Mouse (Mus musculus): ENCODE measurements around the gene Snx18. TPM values are rescaled to one million over a fixed set of nuclear protein-coding genes. Genes with fewer than 3 reads are reported as not detected.

Gene Snx18
- polyA plus RNA-seq, 1 experiment from 2014 or later: 44.6 TPM

DNA sequence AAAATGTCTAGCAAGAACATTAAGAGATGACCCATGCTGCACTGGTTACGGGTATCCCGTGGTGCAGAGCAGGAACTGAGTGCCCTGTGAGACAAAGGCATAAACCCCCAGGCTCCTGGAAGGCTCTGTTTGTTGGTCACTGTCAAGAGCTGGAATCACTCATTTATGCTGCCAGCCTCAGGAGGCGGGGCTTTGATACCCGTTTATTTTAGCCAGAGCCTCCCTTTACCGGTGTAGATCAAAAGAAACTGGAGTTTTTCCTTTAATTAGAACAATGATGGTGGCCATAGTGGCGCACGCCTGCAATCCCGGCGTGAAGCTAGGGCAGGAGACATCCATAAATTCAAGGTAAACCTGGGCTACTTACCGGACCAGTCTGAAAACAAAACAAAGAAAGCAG, 12.7 kb downstream of the Snx18 start:
- H3K27ac ChIP-seq: no peak overlapping the region
- WGBS: 91% methylated on average over 10 of the region's 10 CpGs
- no peaks in the 10 kb centered on the region for H3K27me3 ChIP-seq
- no peaks in the 10 kb centered on the region for H3K9me3 ChIP-seq
- no peak overlapping the region for H3K4me3 ChIP-seq
- no peak overlapping the region for H3K4me2 ChIP-seq (replicated peaks)
- peaks cover 27% of the 10 kb centered on the region; the same call in 1 of the 2 replicates for H3K4me1 ChIP-seq
- no peak overlapping the region for H3K9ac ChIP-seq
- H3K36me3 ChIP-seq: 0 out of 2 replicates have a peak, but pooled peaks cover 5% of the 10 kb centered on the region
- no peak for ATAC-seq (ENCODE audit: insufficient number of reproducible peaks, insufficient read depth, low FRiP score, low TSS enrichment)

DNA sequence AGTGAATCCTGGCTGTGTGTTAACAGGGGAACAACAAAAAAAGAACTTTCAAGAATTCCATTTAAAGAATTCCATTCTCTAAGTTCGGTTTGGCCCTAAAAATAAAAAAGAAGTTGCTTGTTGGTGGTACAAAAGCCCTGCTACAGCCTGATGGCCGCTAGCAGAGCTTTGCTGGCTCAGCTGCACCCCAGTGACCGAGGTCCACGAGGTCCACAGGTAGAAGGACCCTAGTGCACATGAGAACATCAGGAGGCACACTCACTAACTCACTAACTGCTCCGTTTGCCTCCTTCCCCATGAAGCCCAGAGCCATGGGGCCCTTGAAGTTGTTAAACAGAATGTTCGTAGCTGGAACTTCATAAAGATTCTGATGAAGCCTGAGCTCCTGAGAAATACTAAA, 14.0 kb downstream of the Snx18 start:
- Histone ChIP-seq H3K27me3 (no peaks in the 10 kb centered on the region), H3K4me2 (replicated peaks) (no peak overlapping the region), H3K27ac (no peak overlapping the region), H3K4me1 (peaks cover 27% of the 10 kb centered on the region; the same call in 1 of the 2 replicates), H3K4me3 (no peak overlapping the region), H3K36me3 (0 out of 2 replicates have a peak, but pooled peaks cover 5% of the 10 kb centered on the region), H3K9ac (no peak overlapping the region), H3K9me3 (no peaks in the 10 kb centered on the region)
- WGBS: 78% methylated on average over 6 of the region's 6 CpGs
- no peak for ATAC-seq (ENCODE audit: insufficient number of reproducible peaks, insufficient read depth, low FRiP score, low TSS enrichment)

DNA sequence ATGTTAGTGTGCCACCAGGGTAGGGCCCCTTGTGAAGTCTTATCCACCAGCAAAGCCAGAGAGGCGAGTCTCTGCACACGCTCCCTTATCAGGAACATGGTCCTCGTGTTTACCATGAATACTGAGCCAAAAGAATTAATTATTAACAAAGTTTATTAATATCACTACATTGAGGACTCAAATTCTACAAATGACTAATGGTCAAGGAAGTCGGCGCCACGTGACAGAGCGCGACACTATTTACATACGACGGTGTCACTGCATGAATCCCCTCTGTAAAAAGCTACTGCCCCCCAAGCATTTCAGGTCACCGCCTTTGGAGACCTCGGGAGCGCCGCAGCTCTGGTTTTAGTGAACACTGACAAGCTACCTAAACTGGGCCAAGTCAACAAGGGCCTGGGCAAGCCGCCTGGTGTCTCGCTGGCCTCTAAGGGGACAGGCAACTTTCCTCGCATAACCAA, 15.5 kb downstream of the Snx18 start:
- Histone ChIP-seq H3K4me1 (peaks cover 25% of the 10 kb centered on the region; the same call in 1 of the 2 replicates), H3K27me3 (no peaks in the 10 kb centered on the region), H3K9me3 (no peaks in the 10 kb centered on the region), H3K36me3 (0 out of 2 replicates have a peak, but pooled peaks cover 5% of the 10 kb centered on the region), H3K9ac (no peak overlapping the region), H3K4me2 (replicated peaks) (no peak overlapping the region), H3K4me3 (no peak overlapping the region), H3K27ac (no peak overlapping the region)
- ATAC-seq (ENCODE audit: insufficient number of reproducible peaks, insufficient read depth, low FRiP score, low TSS enrichment): no peak
- WGBS: 90% methylated on average over 17 of the region's 17 CpGs

DNA sequence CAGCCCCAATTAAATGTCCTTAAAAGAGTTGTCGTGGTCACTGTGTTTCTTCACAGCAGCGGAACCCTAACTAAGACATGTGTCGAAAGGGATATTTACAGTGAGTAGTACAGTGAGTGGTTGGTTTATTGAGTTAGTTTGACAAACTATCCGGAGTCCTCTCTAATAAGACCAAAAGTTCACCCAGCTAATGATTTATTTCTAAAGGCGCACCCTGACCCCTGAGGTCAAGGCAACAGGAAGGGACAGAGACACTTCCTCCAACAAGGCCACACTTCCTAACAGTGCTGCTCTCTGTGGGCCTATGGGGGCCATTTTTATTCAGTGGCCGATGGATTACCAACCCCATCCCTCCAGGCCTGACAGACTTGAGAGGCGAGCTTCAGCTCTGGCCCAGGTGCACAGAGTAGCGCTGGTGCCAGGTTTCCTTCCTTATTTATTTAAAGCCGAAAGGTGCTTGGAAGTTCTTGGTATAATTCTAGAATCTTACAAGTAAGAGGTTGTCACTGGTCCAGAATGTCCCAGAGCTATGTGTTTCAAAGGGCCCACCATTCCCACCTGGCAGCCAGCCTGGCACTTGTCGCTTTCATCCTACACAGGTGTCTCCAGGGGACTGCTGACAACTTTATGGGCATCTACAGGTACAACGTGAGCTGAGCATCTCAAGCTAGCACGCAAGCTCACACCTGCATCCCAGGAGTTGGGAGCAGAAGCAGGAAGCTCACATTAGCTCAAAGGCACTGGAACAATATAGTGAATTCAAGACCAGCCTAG, 16.3 kb downstream of the Snx18 start:
- peaks cover 26% of the 10 kb centered on the region for H3K4me1 ChIP-seq
- WGBS: 86% methylated on average over 12 of the region's 12 CpGs

DNA sequence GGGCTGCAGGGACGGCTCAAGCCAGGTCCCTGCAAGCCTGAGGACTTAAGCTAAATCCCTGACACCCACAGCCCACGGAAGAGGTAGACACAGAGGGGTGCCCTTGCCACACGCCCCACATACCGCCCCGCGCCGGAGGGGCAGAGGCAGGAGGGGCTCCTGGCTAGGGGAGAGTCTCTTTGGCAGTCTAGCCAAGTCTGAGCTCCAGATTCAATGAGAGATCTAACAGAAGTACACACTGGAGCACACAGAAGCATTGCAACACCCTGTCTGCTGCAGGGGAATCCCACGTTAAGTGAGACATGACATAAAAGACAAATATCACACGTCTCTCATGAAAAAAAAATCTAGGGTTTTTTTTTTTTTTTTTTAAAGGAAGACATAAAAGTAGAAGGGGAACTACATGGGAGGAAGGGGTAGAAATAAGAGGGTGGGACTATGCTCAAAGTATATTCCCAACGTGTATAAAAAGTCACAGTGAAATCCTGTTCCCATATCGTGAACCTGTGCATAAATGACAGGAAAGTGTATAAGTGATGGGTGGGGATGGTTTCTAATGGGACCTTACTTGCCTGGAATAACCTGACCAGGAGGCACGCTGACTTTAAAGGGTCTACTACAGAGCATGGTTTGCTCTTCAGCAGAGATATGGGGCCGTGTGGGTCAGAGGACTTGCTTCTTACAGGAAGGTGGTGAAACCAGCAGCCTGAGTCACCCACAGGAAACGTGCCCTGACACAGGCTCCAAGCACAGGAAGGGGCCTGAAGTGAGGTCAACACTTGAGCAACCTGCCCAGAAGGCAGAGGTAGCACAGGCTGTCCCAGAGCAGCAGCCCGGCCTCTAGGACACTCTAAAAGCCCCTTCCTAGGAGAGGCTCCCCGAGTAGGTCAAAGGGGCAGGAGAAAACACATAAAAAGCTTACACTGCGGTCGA, 17.6 kb downstream of the Snx18 start:
- Histone ChIP-seq H3K4me1 (peaks cover 38% of the 10 kb centered on the region), H3K9ac (no peak overlapping the region), H3K4me2 (replicated peaks) (no peak overlapping the region), H3K27me3 (no peaks in the 10 kb centered on the region), H3K27ac (no peak overlapping the region), H3K4me3 (no peak overlapping the region), H3K36me3 (0 out of 2 replicates have a peak, but pooled peaks cover 5% of the 10 kb centered on the region), H3K9me3 (no peaks in the 10 kb centered on the region)
- WGBS: 91% methylated on average over 18 of the region's 18 CpGs
- no peak for ATAC-seq (ENCODE audit: insufficient number of reproducible peaks, insufficient read depth, low FRiP score, low TSS enrichment)

More for the DNA sequence above, 16.3 kb downstream of the Snx18 start:
- H3K27ac ChIP-seq: no peak overlapping the region
- H3K27me3 ChIP-seq: no peaks in the 10 kb centered on the region
- H3K36me3 ChIP-seq: 0 out of 2 replicates have a peak, but pooled peaks cover 5% of the 10 kb centered on the region
- H3K9me3 ChIP-seq: no peaks in the 10 kb centered on the region
- no peak overlapping the region for H3K4me2 ChIP-seq (replicated peaks)
- H3K4me3 ChIP-seq: no peak overlapping the region
- ATAC-seq (ENCODE audit: insufficient number of reproducible peaks, insufficient read depth, low FRiP score, low TSS enrichment): no peak
- no peak overlapping the region for H3K9ac ChIP-seq

GRCm38 (mm10) chr13:113599701-113600530, 18.4 kb downstream of the Snx18 start:
- 0 out of 2 replicates have a peak, but pooled peaks cover 5% of the 10 kb centered on the region for H3K36me3 ChIP-seq
- no peak for ATAC-seq (ENCODE audit: insufficient number of reproducible peaks, insufficient read depth, low FRiP score, low TSS enrichment)
- no peak overlapping the region for H3K27ac ChIP-seq
- H3K9me3 ChIP-seq: no peaks in the 10 kb centered on the region
- H3K9ac ChIP-seq: no peak overlapping the region
- no peaks in the 10 kb centered on the region for H3K27me3 ChIP-seq
- H3K4me1 ChIP-seq: peaks cover 41% of the 10 kb centered on the region
- no peak overlapping the region for H3K4me3 ChIP-seq
- WGBS: 92% methylated on average over 22 of the region's 22 CpGs
- no peak overlapping the region for H3K4me2 ChIP-seq (replicated peaks)

DNA sequence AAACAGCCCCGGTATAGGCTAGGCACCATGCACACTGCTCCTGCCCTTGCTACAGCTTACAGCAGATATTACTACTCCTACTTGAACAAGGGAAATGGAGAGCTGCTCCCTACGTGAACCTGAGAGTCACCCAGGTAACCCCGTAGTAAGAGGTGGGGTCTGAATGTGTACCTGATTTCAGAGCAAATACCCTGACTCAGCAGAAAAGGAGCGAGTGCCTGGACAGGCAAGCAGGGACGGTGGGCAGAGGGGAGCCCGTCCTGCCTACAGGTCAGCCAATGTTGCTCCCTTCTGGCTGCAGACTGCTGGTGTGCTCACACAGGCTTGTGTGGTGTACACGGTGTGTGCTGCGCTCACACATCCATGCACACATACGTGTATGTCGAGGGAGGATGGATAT, 20.7 kb downstream of the Snx18 start:
- Histone ChIP-seq H3K36me3 (peaks cover 22% of the 10 kb centered on the region), H3K9ac (no peak overlapping the region), H3K4me3 (no peak overlapping the region), H3K4me1 (peaks cover 26% of the 10 kb centered on the region), H3K9me3 (no peaks in the 10 kb centered on the region), H3K27ac (no peak overlapping the region), H3K4me2 (replicated peaks) (no peak overlapping the region), H3K27me3 (no peaks in the 10 kb centered on the region)
- no peak for ATAC-seq (ENCODE audit: insufficient number of reproducible peaks, insufficient read depth, low FRiP score, low TSS enrichment)
- WGBS: 83% methylated on average over 10 of the region's 10 CpGs

GRCm38 (mm10) chr13:113596821-113597541, 21.4 kb downstream of the Snx18 start:
- H3K9me3 ChIP-seq: no peaks in the 10 kb centered on the region
- H3K27me3 ChIP-seq: no peaks in the 10 kb centered on the region
- WGBS: 65% methylated on average over 13 of the region's 13 CpGs
- H3K4me1 ChIP-seq: peaks cover 26% of the 10 kb centered on the region
- no peak overlapping the region for H3K4me3 ChIP-seq
- H3K9ac ChIP-seq: no peak overlapping the region
- H3K4me2 ChIP-seq (replicated peaks): no peak overlapping the region
- H3K27ac ChIP-seq: no peak overlapping the region
- peaks cover 23% of the 10 kb centered on the region for H3K36me3 ChIP-seq
- ATAC-seq (ENCODE audit: insufficient number of reproducible peaks, insufficient read depth, low FRiP score, low TSS enrichment): no peak

DNA sequence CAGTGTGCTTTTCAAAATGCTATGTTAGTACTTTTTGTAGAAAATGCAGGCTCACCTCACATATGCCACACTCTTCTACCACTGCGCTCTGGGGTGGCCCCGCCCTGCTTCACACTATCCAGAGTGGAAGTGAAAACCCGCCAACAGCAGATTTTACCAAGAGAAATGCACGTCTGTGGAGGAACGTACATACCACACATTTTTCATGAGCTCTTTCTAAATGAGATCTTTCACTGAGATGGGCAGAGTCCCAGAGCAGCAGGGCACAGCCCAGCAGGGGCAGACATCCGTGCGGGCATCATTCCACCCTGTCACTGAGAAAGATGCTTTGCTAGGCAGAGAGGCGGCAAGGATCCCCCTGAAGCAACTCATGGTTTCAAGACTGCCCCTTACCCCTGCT, 22.4 kb downstream of the Snx18 start:
- H3K27me3 ChIP-seq: no peaks in the 10 kb centered on the region
- 0 out of 2 replicates have a peak overlapping the region, but pooled peaks have one; percentile 51 for H3K27ac ChIP-seq
- H3K36me3 ChIP-seq: peaks cover 18% of the 10 kb centered on the region
- no peak overlapping the region for H3K4me3 ChIP-seq
- ATAC-seq (ENCODE audit: insufficient number of reproducible peaks, insufficient read depth, low FRiP score, low TSS enrichment): no peak
- peaks cover 26% of the 10 kb centered on the region for H3K4me1 ChIP-seq
- 62% methylated on average over 8 of the region's 8 CpGs for WGBS
- no peak overlapping the region for H3K4me2 ChIP-seq (replicated peaks)
- H3K9me3 ChIP-seq: no peaks in the 10 kb centered on the region
- no peak overlapping the region for H3K9ac ChIP-seq

- Histone ChIP-seq H3K9me3 (no peaks in the 10 kb centered on the region), H3K9ac (no peak overlapping the region), H3K4me1 (peaks cover 26% of the 10 kb centered on the region), H3K4me2 (replicated peaks) (no peak overlapping the region), H3K36me3 (peaks cover 24% of the 10 kb centered on the region), H3K27ac (no peak overlapping the region), H3K4me3 (no peak overlapping the region), H3K27me3 (no peaks in the 10 kb centered on the region)
- 78% methylated on average over 8 of the region's 8 CpGs for WGBS
- no peak for ATAC-seq (ENCODE audit: insufficient number of reproducible peaks, insufficient read depth, low FRiP score, low TSS enrichment)
Observed at GRCm38 (mm10) chr13:113595219-113595618, 23.1 kb downstream of the Snx18 start.

All from embryonic facial prominence, embryonic 12.5 days (tissue).